ENCODE assay signal across 9 mouse cellular contexts in genomic region chr2:130576564-130576963, GRCm38 (mm10). TPM values are rescaled to one million over a fixed set of nuclear protein-coding genes. Genes with fewer than 3 reads are reported as not detected.
DNase-seq lines count a peak whose midpoint lies in the region; ATAC-seq and TF ChIP-seq lines count a peak whose summit lies in the region.
"Not testable (repeated sequence)": the region's sequence is repeated elsewhere in the genome, so short reads cannot be mapped to it uniquely, and the experiment has no call there.
"Had no signal": no experiment of that assay in that cellular context is flagged by ENCODE, and none has a peak within 500 bp of the region (broad histone marks: within the 10 kb centered on the region; RNA-seq: fewer than 3 reads in every experiment).

No protein-coding gene starts in this region.

- ATAC-seq in forebrain, embryonic 11.5 days (replicated peaks; ENCODE audit: low FRiP score); heart, embryonic 14.5 days (ENCODE audit: insufficient number of reproducible peaks, insufficient read depth, low FRiP score, low read depth); intestine, postnatal 0 days; limb, embryonic 13.5 days (ENCODE audit: low FRiP score, low read depth); lung, postnatal 0 days; neural tube, embryonic 15.5 days (ENCODE audit: low FRiP score): not testable (repeated sequence)

- TF ChIP-seq CTCF in cerebellum, adult 2 months (IDR thresholded peaks at IDR 0.05; ENCODE audit: borderline replicate concordance, insufficient read depth, low read depth, low read length); intestine, postnatal 0 days (IDR thresholded peaks at IDR 0.05; ENCODE audit: low read depth); lung, postnatal 0 days (IDR thresholded peaks at IDR 0.05): not testable (repeated sequence)

- peak overlapping the region; percentile 37 for H3K4me2 ChIP-seq in forebrain, embryonic 11.5 days (ENCODE audit: low read depth, low read length, severe bottlenecking)
- peak overlapping the region; percentile 74 for H3K4me2 ChIP-seq in heart, embryonic 14.5 days (ENCODE audit: low read length)
- peak overlapping the region; percentile 60 for H3K4me2 ChIP-seq in intestine, postnatal 0 days (replicated peaks; ENCODE audit: low read depth)
- H3K4me2 ChIP-seq in limb, embryonic 13.5 days (replicated peaks) = peak overlapping the region; percentile 63
- peak overlapping the region; percentile 30; the same call in 1 of the 2 replicates for H3K4me2 ChIP-seq in lung, postnatal 0 days (replicated peaks; ENCODE audit: low read depth, low read length)
- peak overlapping the region; percentile 54 for H3K4me2 ChIP-seq in neural tube, embryonic 15.5 days

- H3K4me1 ChIP-seq in cerebellum, adult 2 months (ENCODE audit: control insufficient read depth, insufficient read depth, low read length) = peaks cover 13% of the 10 kb centered on the region; the same call in 1 of the 2 replicates
- not testable (repeated sequence) for H3K4me1 ChIP-seq in forebrain, embryonic 11.5 days (replicated peaks; ENCODE audit: control insufficient read depth, insufficient read depth, low read length); intestine, postnatal 0 days (replicated peaks; ENCODE audit: control insufficient read depth, insufficient read depth, low read length); lung, postnatal 0 days (ENCODE audit: insufficient read depth, low read depth, low read length)
- peaks cover 4 to 21% of the 10 kb centered on the region in 2 experiments; a peak in 3 of 4 replicates for H3K4me1 ChIP-seq in heart, embryonic 14.5 days (ENCODE audit: control insufficient read depth in 2 of 2, insufficient read depth in 2 of 2, low read length in 2 of 2)
- peaks cover 26% of the 10 kb centered on the region for H3K4me1 ChIP-seq in limb, embryonic 13.5 days
- peaks cover 31% of the 10 kb centered on the region for H3K4me1 ChIP-seq in neural tube, embryonic 15.5 days

- not testable (repeated sequence) for TF ChIP-seq POLR2A in cerebellum, adult 2 months (IDR thresholded peaks at IDR 0.05; ENCODE audit: borderline replicate concordance, insufficient read depth, low read length)

- not testable (repeated sequence) for H3K36me3 ChIP-seq in forebrain, embryonic 11.5 days (ENCODE audit: control insufficient read depth, insufficient read depth, low read length); heart, embryonic 14.5 days (ENCODE audit: control insufficient read depth, insufficient read depth, low read length); intestine, postnatal 0 days (ENCODE audit: control insufficient read depth, insufficient read depth); limb, embryonic 13.5 days; lung, postnatal 0 days (ENCODE audit: insufficient read depth, low read length); neural tube, embryonic 15.5 days

- not testable (repeated sequence) for H3K27me3 ChIP-seq in cerebellum, adult 2 months (ENCODE audit: control insufficient read depth, insufficient read depth, low read length)
- H3K27me3 ChIP-seq in forebrain, embryonic 11.5 days (ENCODE audit: control insufficient read depth, insufficient read depth, low read length) = peaks cover 67% of the 10 kb centered on the region
- H3K27me3 ChIP-seq in heart, embryonic 14.5 days (ENCODE audit: control insufficient read depth, insufficient read depth, low read length) = peaks cover 71% of the 10 kb centered on the region
- peaks cover 61% of the 10 kb centered on the region for H3K27me3 ChIP-seq in intestine, postnatal 0 days (replicated peaks; ENCODE audit: control insufficient read depth, insufficient read depth, low read length)
- peaks cover 82% of the 10 kb centered on the region for H3K27me3 ChIP-seq in limb, embryonic 13.5 days
- H3K27me3 ChIP-seq in lung, postnatal 0 days (replicated peaks; ENCODE audit: insufficient read depth, low read length) = peaks cover 60% of the 10 kb centered on the region
- H3K27me3 ChIP-seq in neural tube, embryonic 15.5 days (replicated peaks) = peaks cover 71% of the 10 kb centered on the region

- TF ChIP-seq EP300 in lung, postnatal 0 days (IDR thresholded peaks at IDR 0.05) = not testable (repeated sequence)

- peak overlapping the region; percentile 11 for H3K4me3 ChIP-seq in cerebellum, adult 2 months (replicated peaks; ENCODE audit: insufficient read depth, low read depth, low read length)
- H3K4me3 ChIP-seq in forebrain, embryonic 11.5 days (ENCODE audit: low read depth, low read length) = peak overlapping the region; percentile 19
- peak overlapping the region; percentile 33 to 40 for H3K4me3 ChIP-seq in heart, embryonic 14.5 days (ENCODE audit: control insufficient read depth in 1 of 2, insufficient read depth in 1 of 2, low read depth in 1 of 2, low read length in 2 of 2)
- H3K4me3 ChIP-seq in intestine, postnatal 0 days (ENCODE audit: low read depth, low read length) = peak overlapping the region; percentile 32
- H3K4me3 ChIP-seq in limb, embryonic 13.5 days = peak overlapping the region; percentile 42
- peak overlapping the region; percentile 21; the same call in 1 of the 2 replicates for H3K4me3 ChIP-seq in lung, postnatal 0 days (ENCODE audit: low read depth, low read length)
- peak overlapping the region; percentile 29 for H3K4me3 ChIP-seq in neural tube, embryonic 15.5 days (replicated peaks)

- H3K9ac ChIP-seq in forebrain, embryonic 11.5 days (ENCODE audit: low read length); lung, postnatal 0 days (replicated peaks; ENCODE audit: low read depth): not testable (repeated sequence)
- peak overlapping the region; percentile 57 for H3K9ac ChIP-seq in heart, embryonic 14.5 days (ENCODE audit: low read length)
- peak overlapping the region; percentile 22; the same call in 1 of the 2 replicates for H3K9ac ChIP-seq in intestine, postnatal 0 days (ENCODE audit: low read depth, low read length)
- peak overlapping the region; percentile 54 for H3K9ac ChIP-seq in limb, embryonic 13.5 days
- peak overlapping the region; percentile 17 for H3K9ac ChIP-seq in neural tube, embryonic 15.5 days (replicated peaks)

- H3K27ac ChIP-seq in cerebellum, adult 2 months (ENCODE audit: insufficient read depth, low read length); forebrain, embryonic 11.5 days (ENCODE audit: low read depth, low read length); heart, embryonic 14.5 days (replicated peaks in 1 of 2; ENCODE audit: control insufficient read depth in 1 of 2, insufficient read depth in 1 of 2, low read depth in 2 of 2, low read length in 2 of 2); intestine, postnatal 0 days (ENCODE audit: low read depth, low read length); limb, embryonic 13.5 days; lung, postnatal 0 days (ENCODE audit: low read length); neural tube, embryonic 15.5 days (replicated peaks): not testable (repeated sequence)

- WGBS in cerebellum, adult 2 months = 3% methylated on average over 32 of the region's 32 CpGs
- WGBS in forebrain, embryonic 11.5 days = 1% methylated on average over 30 of the region's 32 CpGs
- 2% methylated on average over 27 of the region's 32 CpGs for WGBS in heart, embryonic 14.5 days
- 5% methylated on average over 29 of the region's 32 CpGs for WGBS in intestine, postnatal 0 days
- 3% methylated on average over 32 of the region's 32 CpGs for WGBS in limb, embryonic 13.5 days
- 4% methylated on average over 22 of the region's 32 CpGs for WGBS in lung, postnatal 0 days
- WGBS in neural tube, embryonic 15.5 days = under 1% methylated on average over 28 of the region's 32 CpGs

- DNase-seq in cerebellum, adult 2 months = peak; percentile 57 to 65
- peak; percentile 63 for DNase-seq in forebrain, embryonic 11.5 days (ENCODE audit: low spot score)
- DNase-seq in lung, postnatal 0 days (ENCODE audit: low spot score) = not testable (repeated sequence)

- H3K9me3 ChIP-seq in forebrain, embryonic 11.5 days (ENCODE audit: control insufficient read depth, low read length); heart, embryonic 14.5 days (ENCODE audit: control insufficient read depth, low read length); intestine, postnatal 0 days (ENCODE audit: control insufficient read depth); limb, embryonic 13.5 days; lung, postnatal 0 days (ENCODE audit: low read length); neural tube, embryonic 15.5 days (replicated peaks): not testable (repeated sequence)

RNA-seq across cellular contexts. Expression of gene Oxt, which starts 0.6 kb away (rescaled TPM):
- polyA plus RNA-seq in cerebellum, adult 2 months (2012; rRNA removed) = 0.33 and 0.67 TPM in 2 replicates
- not detected in 2 replicates for polyA plus RNA-seq in forebrain, embryonic 11.5 days (2014; fragmentation: Nextera tagmentation; extraction: Ambion mirVana)
- not detected in 2 replicates for polyA plus RNA-seq in heart, embryonic 14.5 days (2014; fragmentation: Nextera tagmentation; extraction: Ambion mirVana)
- polyA plus RNA-seq in intestine, postnatal 0 days (2015; fragmentation: Nextera tagmentation; extraction: Ambion mirVana) = not detected in 2 replicates
- polyA plus RNA-seq in limb, embryonic 13.5 days (2015; fragmentation: Nextera tagmentation; extraction: Ambion mirVana) = not detected in 2 replicates
- polyA plus RNA-seq in lung, postnatal 0 days (2015; fragmentation: Nextera tagmentation; extraction: Ambion mirVana) = not detected in 2 replicates
- polyA plus RNA-seq in neural tube, embryonic 15.5 days (2015; fragmentation: Nextera tagmentation; extraction: Ambion mirVana) = not detected in 2 replicates
- polyA plus RNA-seq: frontal cortex, adult 2 months; urinary bladder, adult 2 months had no signal

RNA-seq across cellular contexts. Expression of gene Avp, which starts 5.8 kb away (rescaled TPM):
- not detected in 2 replicates for polyA plus RNA-seq in cerebellum, adult 2 months (2012; rRNA removed)
- polyA plus RNA-seq in forebrain, embryonic 11.5 days (2014; fragmentation: Nextera tagmentation; extraction: Ambion mirVana) = not detected in 2 replicates
- not detected in 2 replicates for polyA plus RNA-seq in heart, embryonic 14.5 days (2014; fragmentation: Nextera tagmentation; extraction: Ambion mirVana)
- polyA plus RNA-seq in intestine, postnatal 0 days (2015; fragmentation: Nextera tagmentation; extraction: Ambion mirVana) = not detected in 2 replicates
- polyA plus RNA-seq in limb, embryonic 13.5 days (2015; fragmentation: Nextera tagmentation; extraction: Ambion mirVana) = not detected in 2 replicates
- not detected in 2 replicates for polyA plus RNA-seq in lung, postnatal 0 days (2015; fragmentation: Nextera tagmentation; extraction: Ambion mirVana)
- not detected in 2 replicates for polyA plus RNA-seq in neural tube, embryonic 15.5 days (2015; fragmentation: Nextera tagmentation; extraction: Ambion mirVana)
- polyA plus RNA-seq: urinary bladder, adult 2 months had no signal

RNA-seq across cellular contexts. Expression of gene Mrps26, which starts 13.0 kb away (rescaled TPM):
- polyA plus RNA-seq in cerebellum, adult 2 months (2012; rRNA removed) = 95.6 and 95.9 TPM in 2 replicates
- 70.5 and 81.0 TPM in 2 replicates for polyA plus RNA-seq in forebrain, embryonic 11.5 days (2014; fragmentation: Nextera tagmentation; extraction: Ambion mirVana)
- polyA plus RNA-seq in heart, embryonic 14.5 days (2014; fragmentation: Nextera tagmentation; extraction: Ambion mirVana) = 72.4 and 75.3 TPM in 2 replicates
- polyA plus RNA-seq in intestine, postnatal 0 days (2015; fragmentation: Nextera tagmentation; extraction: Ambion mirVana) = 68.0 and 70.6 TPM in 2 replicates
- polyA plus RNA-seq in limb, embryonic 13.5 days (2015; fragmentation: Nextera tagmentation; extraction: Ambion mirVana) = 80.3 and 85.4 TPM in 2 replicates
- 61.0 and 64.0 TPM in 2 replicates for polyA plus RNA-seq in lung, postnatal 0 days (2015; fragmentation: Nextera tagmentation; extraction: Ambion mirVana)
- 105 and 107 TPM in 2 replicates for polyA plus RNA-seq in neural tube, embryonic 15.5 days (2015; fragmentation: Nextera tagmentation; extraction: Ambion mirVana)

RNA-seq across cellular contexts. Expression of gene Fastkd5, which starts 53.3 kb away (rescaled TPM):
- polyA plus RNA-seq in cerebellum, adult 2 months (2012; rRNA removed) = 5.4 and 5.7 TPM in 2 replicates
- polyA plus RNA-seq in forebrain, embryonic 11.5 days (2014; fragmentation: Nextera tagmentation; extraction: Ambion mirVana) = 20.5 and 21.5 TPM in 2 replicates
- polyA plus RNA-seq in heart, embryonic 14.5 days (2014; fragmentation: Nextera tagmentation; extraction: Ambion mirVana) = 14.9 and 15.1 TPM in 2 replicates
- polyA plus RNA-seq in intestine, postnatal 0 days (2015; fragmentation: Nextera tagmentation; extraction: Ambion mirVana) = 6.4 and 6.8 TPM in 2 replicates
- 14.5 and 16.0 TPM in 2 replicates for polyA plus RNA-seq in limb, embryonic 13.5 days (2015; fragmentation: Nextera tagmentation; extraction: Ambion mirVana)
- polyA plus RNA-seq in lung, postnatal 0 days (2015; fragmentation: Nextera tagmentation; extraction: Ambion mirVana) = 4.8 and 5.9 TPM in 2 replicates
- polyA plus RNA-seq in neural tube, embryonic 15.5 days (2015; fragmentation: Nextera tagmentation; extraction: Ambion mirVana) = 9.5 and 10.8 TPM in 2 replicates

RNA-seq across cellular contexts. Expression of gene Ubox5, which starts 53.3 kb away (rescaled TPM):
- 9.6 and 9.8 TPM in 2 replicates for polyA plus RNA-seq in cerebellum, adult 2 months (2012; rRNA removed)
- polyA plus RNA-seq in forebrain, embryonic 11.5 days (2014; fragmentation: Nextera tagmentation; extraction: Ambion mirVana) = 17.8 and 21.5 TPM in 2 replicates
- 6.9 and 7.5 TPM in 2 replicates for polyA plus RNA-seq in heart, embryonic 14.5 days (2014; fragmentation: Nextera tagmentation; extraction: Ambion mirVana)
- polyA plus RNA-seq in intestine, postnatal 0 days (2015; fragmentation: Nextera tagmentation; extraction: Ambion mirVana) = 4.2 and 4.5 TPM in 2 replicates
- 15.0 and 16.2 TPM in 2 replicates for polyA plus RNA-seq in limb, embryonic 13.5 days (2015; fragmentation: Nextera tagmentation; extraction: Ambion mirVana)
- 4.4 TPM in 2 replicates for polyA plus RNA-seq in lung, postnatal 0 days (2015; fragmentation: Nextera tagmentation; extraction: Ambion mirVana)
- polyA plus RNA-seq in neural tube, embryonic 15.5 days (2015; fragmentation: Nextera tagmentation; extraction: Ambion mirVana) = 10.0 and 11.3 TPM in 2 replicates
